18 mouse cellular contexts compared by ENCODE assay signal in the genomic region with DNA sequence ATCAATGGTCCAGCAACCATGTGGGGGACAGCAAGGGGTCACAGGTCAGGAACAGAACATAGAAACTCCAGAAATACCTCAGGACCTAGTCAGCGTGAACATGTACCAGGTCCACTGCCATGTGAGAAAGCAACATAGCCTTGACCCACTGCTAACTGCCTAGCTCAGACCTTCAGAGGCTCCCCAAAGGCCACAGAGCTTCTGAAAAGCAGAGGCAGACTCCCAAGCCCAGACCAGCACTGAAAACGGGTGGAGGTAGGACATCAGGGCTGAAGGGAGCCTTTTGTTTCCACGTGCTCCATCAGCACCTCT.
DNase-seq lines count a peak whose midpoint lies in the region; ATAC-seq and TF ChIP-seq lines count a peak whose summit lies in the region.
"Had no signal": no experiment of that assay in that cellular context is flagged by ENCODE, and none has a peak within 500 bp of the region (broad histone marks: within the 10 kb centered on the region; RNA-seq: fewer than 3 reads in every experiment).

No protein-coding gene starts in this region.

- H3K4me2 ChIP-seq in kidney, postnatal 0 days (ENCODE audit: low read length), result no peak overlapping the region
- no peak overlapping the region for H3K4me2 ChIP-seq in limb, embryonic 12.5 days
- no peak overlapping the region for H3K4me2 ChIP-seq in stomach, embryonic 15.5 days
- H3K4me2 ChIP-seq: embryonic facial prominence, embryonic 12.5 days; heart, embryonic 11.5 days; hindbrain, embryonic 12.5 days; liver, embryonic 13.5 days; lung, embryonic 15.5 days had no signal

- peaks cover 77% of the 10 kb centered on the region for H3K4me1 ChIP-seq in heart, embryonic 10.5 days
- peaks cover 36% of the 10 kb centered on the region for H3K4me1 ChIP-seq in kidney, postnatal 0 days (replicated peaks; ENCODE audit: insufficient read depth, low read length)
- peaks cover 40% of the 10 kb centered on the region for H3K4me1 ChIP-seq in limb, embryonic 12.5 days (replicated peaks)
- peaks cover 27% of the 10 kb centered on the region for H3K4me1 ChIP-seq in stomach, embryonic 15.5 days
- H3K4me1 ChIP-seq in midbrain, embryonic 10.5 days, result peaks cover 35% of the 10 kb centered on the region

- 57% methylated on average over 3 of the region's 3 CpGs for WGBS in heart, embryonic 10.5 days
- 71% methylated on average over 3 of the region's 3 CpGs for WGBS in kidney, postnatal 0 days
- 77% methylated on average over 3 of the region's 3 CpGs for WGBS in limb, embryonic 12.5 days
- 78% methylated on average over 3 of the region's 3 CpGs for WGBS in stomach, embryonic 15.5 days
- 82% methylated on average over 3 of the region's 3 CpGs for WGBS in midbrain, embryonic 10.5 days

- TF ChIP-seq CTCF in kidney, postnatal 0 days (IDR thresholded peaks at IDR 0.05; ENCODE audit: low read depth), result no peak

- H3K36me3 ChIP-seq in heart, embryonic 10.5 days, result peaks cover 7% of the 10 kb centered on the region; the same call in 1 of the 2 replicates
- no peaks in the 10 kb centered on the region; the same call in 1 of the 2 replicates for H3K36me3 ChIP-seq in kidney, postnatal 0 days (ENCODE audit: insufficient read depth, low read length)
- H3K36me3 ChIP-seq in limb, embryonic 12.5 days, result peaks cover 20% of the 10 kb centered on the region; the same call in 1 of the 2 replicates
- no peaks in the 10 kb centered on the region for H3K36me3 ChIP-seq in stomach, embryonic 15.5 days
- H3K36me3 ChIP-seq in midbrain, embryonic 10.5 days, result peaks cover 34% of the 10 kb centered on the region
- H3K36me3 ChIP-seq: hindbrain, embryonic 12.5 days; liver, embryonic 13.5 days; lung, embryonic 15.5 days had no signal

- H3K9me3 ChIP-seq in heart, embryonic 10.5 days, result no peaks in the 10 kb centered on the region
- no peaks in the 10 kb centered on the region for H3K9me3 ChIP-seq in kidney, postnatal 0 days (replicated peaks; ENCODE audit: low read length)
- no peaks in the 10 kb centered on the region for H3K9me3 ChIP-seq in limb, embryonic 12.5 days
- no peaks in the 10 kb centered on the region for H3K9me3 ChIP-seq in stomach, embryonic 15.5 days
- no peaks in the 10 kb centered on the region for H3K9me3 ChIP-seq in midbrain, embryonic 10.5 days (replicated peaks)
- H3K9me3 ChIP-seq: embryonic facial prominence, embryonic 12.5 days; hindbrain, embryonic 12.5 days; liver, embryonic 13.5 days; lung, embryonic 15.5 days had no signal

- no peak for ATAC-seq in kidney, postnatal 0 days (replicated peaks; ENCODE audit: low FRiP score, low read depth)
- no peak for ATAC-seq in limb, embryonic 12.5 days (ENCODE audit: insufficient number of reproducible peaks, insufficient read depth, low FRiP score, low TSS enrichment, low read depth)
- no peak for ATAC-seq in stomach, embryonic 15.5 days (ENCODE audit: insufficient read depth, low FRiP score, low read depth)
- ATAC-seq: activated CD4-positive, CD25-positive, alpha-beta regulatory T cell, adult 4 months; inflammation-experienced regulatory T-cells, adult 6 months; Patski had no signal

- H3K4me3 ChIP-seq in heart, embryonic 10.5 days, result no peak overlapping the region
- no peak overlapping the region for H3K4me3 ChIP-seq in kidney, postnatal 0 days (replicated peaks; ENCODE audit: low read depth, low read length)
- H3K4me3 ChIP-seq in limb, embryonic 12.5 days (replicated peaks), result no peak overlapping the region
- H3K4me3 ChIP-seq in stomach, embryonic 15.5 days (replicated peaks), result no peak overlapping the region
- H3K4me3 ChIP-seq in midbrain, embryonic 10.5 days, result no peak overlapping the region
- H3K4me3 ChIP-seq: embryonic facial prominence, embryonic 12.5 days; hindbrain, embryonic 12.5 days; liver, embryonic 13.5 days; lung, embryonic 15.5 days had no signal

- peak overlapping the region; percentile 37 for H3K27ac ChIP-seq in heart, embryonic 10.5 days
- peak overlapping the region; percentile 60; the same call in 1 of the 2 replicates for H3K27ac ChIP-seq in kidney, postnatal 0 days
- H3K27ac ChIP-seq in limb, embryonic 12.5 days, result peak overlapping the region; percentile 18; the same call in 1 of the 2 replicates
- peak overlapping the region; percentile 61; the same call in 1 of the 2 replicates for H3K27ac ChIP-seq in stomach, embryonic 15.5 days
- no peak overlapping the region for H3K27ac ChIP-seq in midbrain, embryonic 10.5 days (replicated peaks)
- H3K27ac ChIP-seq: embryonic facial prominence, embryonic 12.5 days; hindbrain, embryonic 12.5 days; liver, embryonic 13.5 days had no signal

- DNase-seq in heart, embryonic 10.5 days (ENCODE audit: low spot score), result no peak
- no peak for DNase-seq in heart, adult 9 months (ENCODE audit: low spot score in 2 of 2)
- no peak for DNase-seq in kidney, postnatal 0 days (ENCODE audit: low spot score)
- no peak for DNase-seq in kidney, adult 8-10 months
- DNase-seq in midbrain, embryonic 10.5 days (ENCODE audit: low spot score), result no peak
- DNase-seq: cerebellum, adult 18-20 months; kidney, postnatal 14 days; liver, embryonic 13.5 days; thymus, postnatal 25 days had no signal

- no peak overlapping the region for H3K9ac ChIP-seq in kidney, postnatal 0 days (ENCODE audit: low read depth, low read length)
- H3K9ac ChIP-seq in limb, embryonic 12.5 days (replicated peaks), result no peak overlapping the region
- no peak overlapping the region for H3K9ac ChIP-seq in stomach, embryonic 15.5 days
- H3K9ac ChIP-seq: embryonic facial prominence, embryonic 12.5 days; hindbrain, embryonic 12.5 days; liver, embryonic 13.5 days; lung, embryonic 15.5 days had no signal

- H3K27me3 ChIP-seq in heart, embryonic 10.5 days (ENCODE audit: insufficient read depth, poor library complexity, severe bottlenecking), result no peaks in the 10 kb centered on the region
- no peaks in the 10 kb centered on the region for H3K27me3 ChIP-seq in kidney, postnatal 0 days (ENCODE audit: insufficient read depth, low read length)
- H3K27me3 ChIP-seq in limb, embryonic 12.5 days, result no peaks in the 10 kb centered on the region
- no peaks in the 10 kb centered on the region for H3K27me3 ChIP-seq in stomach, embryonic 15.5 days (replicated peaks)
- no peaks in the 10 kb centered on the region for H3K27me3 ChIP-seq in midbrain, embryonic 10.5 days (ENCODE audit: low read depth, poor library complexity, severe bottlenecking)
- H3K27me3 ChIP-seq: embryonic facial prominence, embryonic 12.5 days; hindbrain, embryonic 12.5 days; liver, embryonic 13.5 days; lung, embryonic 15.5 days; Patski had no signal
